Mouse (Mus musculus): ENCODE results near the gene Cnot10.
"Not testable (repeated sequence)": the region's sequence is repeated elsewhere in the genome, so short reads cannot be mapped to it uniquely, and the experiment has no call there.

The Cnot10 gene

GRCm38 (mm10) chr9:114649371-114649770, 9.4 kb upstream of the Cnot10 start:
- DNase-seq (ENCODE audit: low spot score) = no peak

- not testable (repeated sequence) for DNase-seq (ENCODE audit: low spot score)
These were observed 8.5 kb upstream of the Cnot10 start for GRCm38 (mm10) chr9:114648472-114648871.

GRCm38 (mm10) chr9:114647506-114648432, 7.8 kb upstream of the Cnot10 start:
- no peak for DNase-seq (ENCODE audit: low spot score)

GRCm38 (mm10) chr9:114646556-114647505, 6.8 kb upstream of the Cnot10 start:
- DNase-seq (ENCODE audit: low spot score) = peak; percentile 52

GRCm38 (mm10) chr9:114639186-114639748, 717 bp downstream of the Cnot10 start:
- DNase-seq (ENCODE audit: low spot score) = no peak

- no peak for DNase-seq (ENCODE audit: low spot score)
These were observed 3.2 kb downstream of the Cnot10 start for GRCm38 (mm10) chr9:114636751-114637150.

- DNase-seq (ENCODE audit: low spot score) = no peak
These were observed 3.8 kb downstream of the Cnot10 start for GRCm38 (mm10) chr9:114636150-114636549.

GRCm38 (mm10) chr9:114632331-114632730, 7.7 kb downstream of the Cnot10 start:
- DNase-seq (ENCODE audit: low spot score) = no peak

GRCm38 (mm10) chr9:114626726-114627125, 13.3 kb downstream of the Cnot10 start:
- no peak for DNase-seq (ENCODE audit: low spot score)

GRCm38 (mm10) chr9:114624178-114624577, 15.8 kb downstream of the Cnot10 start:
- no peak for DNase-seq (ENCODE audit: low spot score)

GRCm38 (mm10) chr9:114621149-114621548, 18.8 kb downstream of the Cnot10 start:
- no peak for DNase-seq (ENCODE audit: low spot score)

- no peak for DNase-seq (ENCODE audit: low spot score)
These were observed 25.6 kb downstream of the Cnot10 start for GRCm38 (mm10) chr9:114614176-114614953.

- DNase-seq (ENCODE audit: low spot score) = no peak
These were observed 27.0 kb downstream of the Cnot10 start for GRCm38 (mm10) chr9:114613026-114613425.

GRCm38 (mm10) chr9:114612566-114612965, 27.4 kb downstream of the Cnot10 start:
- no peak for DNase-seq (ENCODE audit: low spot score)

- no peak for DNase-seq (ENCODE audit: low spot score)
These were observed 29.7 kb downstream of the Cnot10 start for GRCm38 (mm10) chr9:114610266-114610665.

- DNase-seq (ENCODE audit: low spot score) = no peak
These were observed 36.0 kb downstream of the Cnot10 start for GRCm38 (mm10) chr9:114603876-114604540.

- DNase-seq (ENCODE audit: low spot score) = no peak
These were observed 38.9 kb downstream of the Cnot10 start for GRCm38 (mm10) chr9:114601096-114601495.

- DNase-seq (ENCODE audit: low spot score) = no peak
These were observed 55.0 kb downstream of the Cnot10 start for GRCm38 (mm10) chr9:114585017-114585345.

GRCm38 (mm10) chr9:114584183-114585016, 55.6 kb downstream of the Cnot10 start:
- no peak for DNase-seq (ENCODE audit: low spot score)

GRCm38 (mm10) chr9:114583812-114584182, 56.2 kb downstream of the Cnot10 start:
- peak; percentile 15 for DNase-seq (ENCODE audit: low spot score)
